Mouse (Mus musculus): ENCODE data around the gene Vdr. TPM values are rescaled to one million over a fixed set of nuclear protein-coding genes. Genes with fewer than 3 reads are reported as not detected.

Vdr gene
- polyA plus RNA-seq, 1 experiment from 2014 or later: 47.9 TPM

- ATAC-seq (no peak), DNase-seq (ENCODE audit: low read depth, low spot score) (no peak)
- TF ChIP-seq CTCF (IDR thresholded peaks at IDR 0.05): no peak
- CTCF ChIA-PET: interaction anchor here (2.2 kb wide), 1 partner anchor 12 kb away, joined by 5 read pairs; no protein-coding TSS in a partner anchor
- in situ Hi-C loops (cut with MboI; ENCODE audit: low pct_unique_long_range_greater_than_20kb): no loop called here
- H3K27me3 ChIP-seq: no peaks in the 10 kb centered on the region
- POLR2A ChIA-PET: interaction anchor here (0.6 to 1.5 kb wide), 2 partner anchors 9 to 10 kb away, joined by 3 read pairs; no protein-coding TSS in a partner anchor
Observed at GRCm38 (mm10) chr15:97892506-97892905, 17.9 kb downstream of the Vdr start.

- TF ChIP-seq CTCF (IDR thresholded peaks at IDR 0.05): no peak
- DNase-seq (ENCODE audit: low read depth, low spot score): no peak
- H3K27me3 ChIP-seq: no peaks in the 10 kb centered on the region
- ChIA-PET CTCF (interaction anchor here (1.0 kb wide), 1 partner anchor 20 kb away, joined by 3 read pairs; the partner anchor contains the start of gene Vdr), POLR2A (no interaction called here)
- in situ Hi-C loops (cut with MboI; ENCODE audit: low pct_unique_long_range_greater_than_20kb): no loop called here
- no peak for ATAC-seq
Observed at GRCm38 (mm10) chr15:97890450-97890849, 20.0 kb downstream of the Vdr start.

- no peak for TF ChIP-seq CTCF (IDR thresholded peaks at IDR 0.05)
- DNase-seq (ENCODE audit: low read depth, low spot score) (no peak), ATAC-seq (no peak)
- ChIA-PET POLR2A (interaction anchor here (0.7 kb wide), 1 partner anchor 81 kb away, joined by 3 read pairs; no protein-coding TSS in a partner anchor), CTCF (interaction anchor here (1.0 kb wide), 1 partner anchor 20 kb away, joined by 3 read pairs; the partner anchor contains the start of gene Vdr)
- in situ Hi-C loops (cut with MboI; ENCODE audit: low pct_unique_long_range_greater_than_20kb): no loop called here
- H3K27me3 ChIP-seq: no peaks in the 10 kb centered on the region
Observed at GRCm38 (mm10) chr15:97890017-97890416, 20.4 kb downstream of the Vdr start.

- no peaks in the 10 kb centered on the region for H3K27me3 ChIP-seq
- CTCF ChIA-PET: interaction anchor here (0.9 to 3.7 kb wide), 3 partner anchors 10 to 76 kb away, joined by 3 to 15 read pairs (median 8); partner anchors contain the start of gene Tmem106c
- DNase-seq (ENCODE audit: low read depth, low spot score): no peak
- TF ChIP-seq CTCF (IDR thresholded peaks at IDR 0.05): no peak
- in situ Hi-C loops (cut with MboI; ENCODE audit: low pct_unique_long_range_greater_than_20kb): no loop called here
- POLR2A ChIA-PET: interaction anchor here (2.3 kb wide), 1 partner anchor 10 kb away, joined by 10 read pairs; no protein-coding TSS in a partner anchor
- peak; percentile 67 for ATAC-seq
Observed at GRCm38 (mm10) chr15:97887541-97888016, 22.9 kb downstream of the Vdr start.

- no peaks in the 10 kb centered on the region for H3K27me3 ChIP-seq
- ChIA-PET CTCF (interaction anchor here (1.2 to 1.7 kb wide), 2 partner anchors 15 to 23 kb away, joined by 3 to 12 read pairs; no protein-coding TSS in a partner anchor), POLR2A (no interaction called here)
- no peak for TF ChIP-seq CTCF (IDR thresholded peaks at IDR 0.05)
- in situ Hi-C loops (cut with MboI; ENCODE audit: low pct_unique_long_range_greater_than_20kb): no loop called here
- DNase-seq (ENCODE audit: low read depth, low spot score) (no peak), ATAC-seq (no peak)
Observed at GRCm38 (mm10) chr15:97881423-97881822, 29.0 kb downstream of the Vdr start.

GRCm38 (mm10) chr15:97880441-97880840 lies 30.0 kb downstream of the Vdr start:
- ChIA-PET CTCF (interaction anchor here (1.4 kb wide), 1 partner anchor 13 kb away, joined by 5 read pairs; no protein-coding TSS in a partner anchor), POLR2A (interaction anchor here (0.5 kb wide), 1 partner anchor 16 kb away, joined by 3 read pairs; no protein-coding TSS in a partner anchor)
- ATAC-seq (no peak), DNase-seq (ENCODE audit: low read depth, low spot score) (no peak)
- in situ Hi-C loops (cut with MboI; ENCODE audit: low pct_unique_long_range_greater_than_20kb): no loop called here
- no peaks in the 10 kb centered on the region for H3K27me3 ChIP-seq
- TF ChIP-seq CTCF (IDR thresholded peaks at IDR 0.05): no peak

- in situ Hi-C loops (cut with MboI; ENCODE audit: low pct_unique_long_range_greater_than_20kb): no loop called here
- ChIA-PET CTCF (interaction anchor here (1.0 to 1.4 kb wide), 3 partner anchors 7 to 85 kb away, joined by 3 to 4 read pairs (median 4); partner anchors contain the start of gene Tmem106c), POLR2A (no interaction called here)
- TF ChIP-seq CTCF (IDR thresholded peaks at IDR 0.05): no peak
- ATAC-seq (peak; percentile 13), DNase-seq (ENCODE audit: low read depth, low spot score) (no peak)
- no peaks in the 10 kb centered on the region for H3K27me3 ChIP-seq
Observed at GRCm38 (mm10) chr15:97878696-97879328, 31.6 kb downstream of the Vdr start.

GRCm38 (mm10) chr15:97875784-97876183 lies 34.6 kb downstream of the Vdr start:
- in situ Hi-C loops (cut with MboI; ENCODE audit: low pct_unique_long_range_greater_than_20kb): no loop called here
- no peaks in the 10 kb centered on the region for H3K27me3 ChIP-seq
- ATAC-seq (no peak), DNase-seq (ENCODE audit: low read depth, low spot score) (no peak)
- ChIA-PET CTCF (interaction anchor here (1.0 to 2.8 kb wide), 4 partner anchors 9 to 88 kb away, joined by 3 to 14 read pairs (median 4); partner anchors contain the start of gene Tmem106c), POLR2A (no interaction called here)
- no peak for TF ChIP-seq CTCF (IDR thresholded peaks at IDR 0.05)

GRCm38 (mm10) chr15:97873717-97874116 lies 36.7 kb downstream of the Vdr start:
- POLR2A ChIA-PET: interaction anchor here (1.0 kb wide), 1 partner anchor 78 kb away, joined by 3 read pairs; no protein-coding TSS in a partner anchor
- CTCF ChIA-PET: interaction anchor here (2.8 kb wide), 1 partner anchor 90 kb away, joined by 14 read pairs; the partner anchor contains the start of gene Tmem106c
- ATAC-seq (peak; percentile 42), DNase-seq (ENCODE audit: low read depth, low spot score) (no peak)
- no peak for TF ChIP-seq CTCF (IDR thresholded peaks at IDR 0.05)
- no peaks in the 10 kb centered on the region for H3K27me3 ChIP-seq
- in situ Hi-C loops (cut with MboI; ENCODE audit: low pct_unique_long_range_greater_than_20kb): loop anchor here (25.0 kb wide), 1 partner anchor 289 kb away; the partner anchor contains the start of genes Asb8 and Ccdc184

- DNase-seq (ENCODE audit: low read depth, low spot score) (no peak), ATAC-seq (no peak)
- no peak for TF ChIP-seq CTCF (IDR thresholded peaks at IDR 0.05)
- CTCF ChIA-PET: interaction anchor here (2.8 kb wide), 1 partner anchor 92 kb away, joined by 12 read pairs; the partner anchor contains the start of gene Tmem106c
- POLR2A ChIA-PET: no interaction called here
- no peaks in the 10 kb centered on the region for H3K27me3 ChIP-seq
- in situ Hi-C loops (cut with MboI; ENCODE audit: low pct_unique_long_range_greater_than_20kb): loop anchor here (25.0 kb wide), 1 partner anchor 290 kb away; the partner anchor contains the start of genes Asb8 and Ccdc184
Observed at GRCm38 (mm10) chr15:97872161-97872560, 38.3 kb downstream of the Vdr start.
